Mouse (Mus musculus) skeletal muscle tissue, postnatal 0 days (tissue): ENCODE data around the gene Olfr1056. TPM values are rescaled to one million over a fixed set of nuclear protein-coding genes. Genes with fewer than 3 reads are reported as not detected.

ENCODE experiments used
- polyA plus RNA-seq: library from polyadenylated mRNA; unstranded; fragments of >200 nt; fragmentation: Nextera tagmentation; extraction: Ambion mirVana; gene quantifications from 2 replicates; pipeline ENCODE4 v1.2.1, GENCODE M21; 2015

Gene Olfr1056
- not detected in 2 replicates for polyA plus RNA-seq

DNA sequence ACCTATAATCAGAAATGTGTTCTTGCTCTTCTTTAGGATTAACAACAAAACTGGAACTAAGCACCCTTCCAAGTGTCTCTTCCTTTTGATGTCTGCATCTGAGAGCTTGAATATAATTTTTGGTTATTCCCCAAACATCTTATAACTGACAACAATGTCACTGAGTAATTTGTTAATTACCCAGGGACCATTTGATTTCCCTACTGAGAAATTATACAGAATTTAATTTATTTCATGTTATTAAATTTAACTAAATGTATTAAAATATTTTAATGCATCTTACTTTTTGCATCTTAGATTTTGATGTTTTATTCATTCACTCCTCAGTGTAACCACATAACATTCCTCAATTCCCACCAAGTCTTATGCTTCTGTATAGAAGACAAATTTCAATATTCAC, at the start of gene Olfr1056:
TSS of gene Olfr1056 (minus strand) at position 101 of the 400 bp plus-strand sequence.

DNA sequence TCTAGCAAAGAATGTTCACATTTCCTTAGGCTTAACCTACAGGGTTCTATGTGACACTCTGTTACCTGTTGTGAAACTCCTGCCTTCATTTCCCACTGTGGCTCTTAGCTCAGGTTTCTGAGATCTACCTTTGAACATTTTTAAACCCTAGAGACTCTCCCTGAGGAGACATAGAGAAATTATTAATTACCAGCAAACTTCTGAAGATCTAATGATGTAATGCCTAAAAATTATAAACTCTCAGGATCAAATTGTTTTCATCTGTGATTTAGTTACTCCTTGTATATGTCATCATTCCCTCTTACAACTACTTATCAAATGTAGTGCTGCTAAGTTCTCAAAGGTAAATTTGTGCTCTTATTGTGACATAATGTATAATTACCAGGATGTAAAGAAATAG, 26.2 kb upstream of the Olfr1056 start, which contains the start of gene Olfr1058:
TSS of gene Olfr1058 (minus strand) at position 101 of the 400 bp plus-strand sequence.

DNA sequence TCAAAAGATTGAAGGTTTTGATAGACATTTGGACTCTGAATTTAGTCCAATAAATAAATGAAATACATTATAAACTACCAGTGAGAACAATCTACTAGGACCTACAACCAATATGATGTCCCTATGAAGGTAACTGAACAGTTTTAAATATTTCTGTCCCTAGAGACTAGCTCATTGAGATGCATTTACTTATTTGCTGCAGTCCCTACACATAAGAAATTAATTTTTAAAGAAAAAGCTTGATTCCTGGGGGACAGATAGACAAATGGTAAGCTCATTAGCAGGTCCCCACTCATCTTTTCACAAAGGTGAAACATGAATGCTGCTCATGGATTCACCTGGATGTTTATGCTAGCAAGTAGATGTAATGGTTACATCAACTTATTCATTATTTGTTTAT, 16.0 kb upstream of the Olfr1056 start, which contains the start of gene Olfr1057:
TSS of gene Olfr1057 (minus strand) at position 101 of the 400 bp plus-strand sequence.

DNA sequence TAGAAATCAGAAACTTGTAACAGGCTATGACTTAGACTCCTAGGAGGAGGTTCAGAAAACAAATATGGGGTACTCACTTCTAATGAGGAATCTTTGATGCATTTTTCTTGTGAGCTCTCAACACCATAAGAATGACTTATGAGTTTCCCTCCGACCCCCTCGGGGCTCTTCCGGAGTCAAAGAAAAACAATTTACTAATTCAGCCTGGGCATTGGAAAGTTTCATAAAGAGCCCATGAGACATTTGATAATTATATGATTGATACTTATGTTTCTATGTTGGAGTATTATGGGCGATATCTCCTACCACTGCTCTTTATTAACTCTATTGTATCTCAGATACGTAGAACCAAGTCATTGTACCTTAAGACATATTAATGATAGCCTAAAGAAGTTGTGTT, 12.1 kb downstream of the Olfr1056 start, which contains the start of gene Olfr1055:
TSS of gene Olfr1055 (minus strand) at position 101 of the 400 bp plus-strand sequence.

DNA sequence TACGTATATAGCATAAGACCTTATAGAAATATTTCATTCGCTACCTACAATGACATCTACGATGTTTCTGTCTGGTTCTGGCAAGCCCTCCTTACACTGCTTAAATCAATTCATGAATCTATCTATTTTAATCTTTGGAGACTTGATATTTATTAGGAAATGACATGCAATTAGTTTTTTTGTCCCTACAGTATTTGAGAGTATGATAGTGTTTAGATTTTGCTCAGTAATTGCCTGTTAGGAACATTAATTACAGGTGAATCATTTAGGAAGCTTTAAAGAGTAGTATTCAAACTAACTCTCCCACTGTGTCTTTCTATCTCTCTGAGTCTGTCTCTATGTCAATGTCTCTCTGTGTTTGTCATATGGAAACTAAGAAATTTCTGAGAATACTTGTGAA, 26.9 kb downstream of the Olfr1056 start, which contains the start of gene Olfr1054:
TSS of gene Olfr1054 (minus strand) at position 101 of the 400 bp plus-strand sequence.

DNA sequence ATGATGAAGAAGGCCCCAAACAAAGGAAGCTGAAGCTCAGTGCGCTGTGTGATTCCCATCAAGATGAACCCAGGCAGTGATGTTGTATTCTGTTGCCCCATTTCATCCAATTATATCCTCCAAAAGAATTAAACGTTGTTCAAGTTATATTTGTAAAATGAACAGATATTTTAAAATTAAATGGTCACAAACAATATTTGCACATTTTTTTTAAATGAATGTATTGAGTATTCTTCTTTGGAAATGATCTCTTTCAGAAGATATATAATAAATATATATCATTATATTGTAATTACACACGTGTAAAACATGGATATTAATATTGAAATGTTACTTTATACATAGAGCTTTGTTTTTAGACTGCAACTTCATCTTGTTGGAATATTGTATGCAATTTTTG, 47.1 kb downstream of the Olfr1056 start, which contains the start of gene Olfr1053:
TSS of gene Olfr1053 (minus strand) at position 101 of the 400 bp plus-strand sequence.

Other genes with a start within 250 kb of the Olfr1056 start
- gene Olfr1039, start 226.5 kb downstream of the Olfr1056 start, polyA plus RNA-seq = not detected in 2 replicates
- not detected in 2 replicates for gene Olfr1040, start 215.7 kb downstream of the Olfr1056 start, polyA plus RNA-seq
- gene Olfr1042, start 200.6 kb downstream of the Olfr1056 start, polyA plus RNA-seq = not detected in 2 replicates
- not detected in 2 replicates for gene Olfr1043, start 194.9 kb downstream of the Olfr1056 start, polyA plus RNA-seq
- gene Olfr1044, start 184.6 kb downstream of the Olfr1056 start, polyA plus RNA-seq = not detected in 2 replicates
- gene Olfr52, start 176.8 kb downstream of the Olfr1056 start, polyA plus RNA-seq = not detected in 2 replicates
- not detected in 2 replicates for gene Olfr1045, start 159.5 kb downstream of the Olfr1056 start, polyA plus RNA-seq
- not detected in 2 replicates for gene Olfr1046, start 143.2 kb downstream of the Olfr1056 start, polyA plus RNA-seq
- not detected in 2 replicates for gene Olfr1047, start 131.1 kb downstream of the Olfr1056 start, polyA plus RNA-seq
- not detected in 2 replicates for gene Olfr1048, start 122.2 kb downstream of the Olfr1056 start, polyA plus RNA-seq
- gene Olfr1049, start 104.1 kb downstream of the Olfr1056 start, polyA plus RNA-seq = not detected in 2 replicates
- not detected in 2 replicates for gene Olfr1051, start 83.4 kb downstream of the Olfr1056 start, polyA plus RNA-seq
- not detected in 2 replicates for gene Olfr1052, start 70.0 kb downstream of the Olfr1056 start, polyA plus RNA-seq
- gene Olfr1053, start 47.2 kb downstream of the Olfr1056 start, polyA plus RNA-seq = not detected in 2 replicates
- not detected in 2 replicates for gene Olfr1054, start 27.0 kb downstream of the Olfr1056 start, polyA plus RNA-seq
- not detected in 2 replicates for gene Olfr1055, start 12.2 kb downstream of the Olfr1056 start, polyA plus RNA-seq
- not detected in 2 replicates for gene Olfr1057, start 15.9 kb upstream of the Olfr1056 start, polyA plus RNA-seq
- not detected in 2 replicates for gene Olfr1058, start 26.1 kb upstream of the Olfr1056 start, polyA plus RNA-seq
- gene Olfr1061, start 51.6 kb upstream of the Olfr1056 start, polyA plus RNA-seq = not detected in 2 replicates
- not detected in 2 replicates for gene Olfr1062, start 64.3 kb upstream of the Olfr1056 start, polyA plus RNA-seq
- not detected in 2 replicates for gene Olfr1065, start 88.1 kb upstream of the Olfr1056 start, polyA plus RNA-seq
- gene Olfr1066, start 93.8 kb upstream of the Olfr1056 start, polyA plus RNA-seq = not detected in 2 replicates
- gene Olfr228, start 124.9 kb upstream of the Olfr1056 start, polyA plus RNA-seq = not detected in 2 replicates
- not detected in 2 replicates for gene Olfr1076, start 146.0 kb upstream of the Olfr1056 start, polyA plus RNA-seq
- not detected in 2 replicates for gene Olfr1079, start 180.0 kb upstream of the Olfr1056 start, polyA plus RNA-seq
- not detected in 2 replicates for gene Olfr1080, start 195.8 kb upstream of the Olfr1056 start, polyA plus RNA-seq
- not detected in 2 replicates for gene Olfr1082, start 236.5 kb upstream of the Olfr1056 start, polyA plus RNA-seq